Mouse (Mus musculus): ENCODE results near the gene Enpp5. TPM values are rescaled to one million over a fixed set of nuclear protein-coding genes. Genes with fewer than 3 reads are reported as not detected.

Gene Enpp5
- polyA plus RNA-seq, 1 experiment from 2014 or later = 17.1 TPM

DNA sequence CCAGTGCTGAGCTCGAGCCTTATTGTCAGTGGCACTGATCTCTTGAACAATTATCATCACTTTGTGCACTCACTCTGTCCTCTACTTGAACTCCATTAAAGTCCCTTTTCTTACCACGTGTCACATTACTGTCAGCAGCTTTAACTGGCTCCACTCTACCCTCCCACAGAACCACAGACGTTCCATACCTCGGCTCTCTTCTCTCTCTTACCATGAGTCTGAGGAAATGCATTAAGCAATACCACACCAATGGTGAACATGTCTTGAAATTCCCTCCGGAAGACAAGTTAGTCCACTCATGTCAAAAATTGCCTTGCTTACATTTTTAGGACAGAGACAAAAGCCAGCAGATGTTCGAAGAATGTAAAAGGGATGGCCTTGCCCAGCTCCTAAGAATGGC, 9.7 kb upstream of the Enpp5 start:
- DNase-seq (ENCODE audit: low spot score) = no peak
- no peak overlapping the region for H3K27ac ChIP-seq
- 77% methylated on average over 6 of the region's 6 CpGs for WGBS
- no peaks in the 10 kb centered on the region for H3K27me3 ChIP-seq (ENCODE audit: insufficient read depth, poor library complexity, severe bottlenecking)
- H3K4me3 ChIP-seq = no peak overlapping the region
- no peaks in the 10 kb centered on the region for H3K9me3 ChIP-seq
- H3K36me3 ChIP-seq = no peaks in the 10 kb centered on the region
- no peaks in the 10 kb centered on the region for H3K4me1 ChIP-seq (replicated peaks)

DNA sequence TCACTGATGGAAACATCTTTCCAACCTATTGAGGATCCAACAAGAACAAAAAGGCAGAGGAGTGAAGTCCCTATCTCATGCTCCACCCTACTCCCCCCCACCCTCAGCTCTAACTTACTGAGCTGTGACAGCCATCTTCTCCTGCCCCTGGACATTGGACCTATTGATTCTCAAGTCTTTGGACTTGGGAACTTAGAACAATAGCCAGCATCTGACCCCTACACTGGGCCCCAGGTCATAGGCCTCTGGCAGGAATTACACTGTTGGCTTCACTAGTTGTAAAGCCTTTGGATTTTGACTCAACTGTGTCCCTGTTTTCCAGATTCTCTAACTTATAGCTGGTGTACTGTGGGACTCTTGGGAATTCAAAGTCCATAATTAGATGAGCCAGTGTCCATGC, 6.9 kb upstream of the Enpp5 start:
- Histone ChIP-seq H3K36me3 (no peaks in the 10 kb centered on the region), H3K27me3 (ENCODE audit: insufficient read depth, poor library complexity, severe bottlenecking) (no peaks in the 10 kb centered on the region), H3K4me1 (replicated peaks) (no peaks in the 10 kb centered on the region), H3K27ac (no peak overlapping the region), H3K9me3 (no peaks in the 10 kb centered on the region), H3K4me3 (no peak overlapping the region)
- DNase-seq (ENCODE audit: low spot score) = no peak

DNA sequence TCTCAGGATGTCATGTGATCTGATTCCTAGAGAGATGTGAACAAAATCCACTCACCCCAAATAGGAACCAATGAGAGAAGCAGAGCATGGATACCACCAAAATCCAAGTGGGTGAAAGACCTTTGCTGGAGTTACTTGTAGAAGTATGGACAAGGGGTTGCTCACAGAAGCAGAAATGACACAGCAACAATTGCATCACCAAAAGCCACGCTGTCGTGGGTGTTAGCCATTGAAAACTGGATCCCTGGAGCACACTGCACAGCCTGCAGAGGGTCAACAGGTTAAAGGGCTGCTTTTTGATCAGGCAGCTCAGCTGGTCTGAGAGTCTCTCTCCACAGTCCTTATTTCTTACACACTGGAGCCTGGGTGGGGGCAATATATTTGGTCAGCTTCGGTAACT, 3.0 kb upstream of the Enpp5 start:
- peaks cover 9% of the 10 kb centered on the region for H3K4me1 ChIP-seq (replicated peaks)
- H3K36me3 ChIP-seq = no peaks in the 10 kb centered on the region
- peaks cover 9% of the 10 kb centered on the region; the same call in 1 of the 2 replicates for H3K27me3 ChIP-seq (ENCODE audit: insufficient read depth, poor library complexity, severe bottlenecking)
- H3K27ac ChIP-seq = no peak overlapping the region
- WGBS = 73% methylated on average over 3 of the region's 3 CpGs
- DNase-seq (ENCODE audit: low spot score) = no peak
- H3K9me3 ChIP-seq = no peaks in the 10 kb centered on the region
- H3K4me3 ChIP-seq = no peak overlapping the region

DNA sequence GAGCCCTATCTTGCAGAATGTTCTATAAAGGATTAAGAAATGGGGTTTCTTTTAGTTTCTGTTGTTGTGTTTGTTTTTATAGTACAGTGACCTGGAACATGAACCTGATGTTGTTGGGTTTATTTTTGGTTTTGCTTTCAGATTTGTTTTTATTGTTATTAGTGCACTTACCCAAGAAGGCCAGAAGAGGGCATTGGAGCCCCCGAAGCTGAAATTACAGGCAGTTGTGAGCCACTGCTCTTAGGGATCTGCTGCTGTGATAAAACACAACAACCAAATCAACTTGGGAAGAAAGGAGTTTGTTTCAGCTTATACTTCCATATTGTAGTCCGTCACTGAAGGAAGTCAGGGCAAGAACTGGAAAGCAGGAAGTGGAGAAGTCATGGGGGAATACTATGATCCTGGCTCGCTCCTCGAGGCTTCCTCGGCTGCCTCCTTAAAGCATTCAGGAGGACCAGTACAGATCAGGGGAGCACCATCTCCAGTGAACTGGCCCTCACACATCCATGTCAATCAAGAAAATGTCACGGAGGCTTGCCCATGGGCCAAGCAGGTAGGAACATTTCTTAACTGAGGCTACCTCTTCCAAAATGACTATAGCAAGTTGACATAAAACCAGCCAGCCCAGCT, 2.4 kb upstream of the Enpp5 start:
- no peak for DNase-seq (ENCODE audit: low spot score)
- H3K9me3 ChIP-seq = no peaks in the 10 kb centered on the region
- H3K4me1 ChIP-seq (replicated peaks) = peaks cover 9% of the 10 kb centered on the region
- H3K36me3 ChIP-seq = peaks cover 4% of the 10 kb centered on the region; the same call in 1 of the 2 replicates
- 63% methylated on average over 6 of the region's 6 CpGs for WGBS
- no peak overlapping the region for H3K4me3 ChIP-seq
- no peak overlapping the region for H3K27ac ChIP-seq
- H3K27me3 ChIP-seq (ENCODE audit: insufficient read depth, poor library complexity, severe bottlenecking) = peaks cover 9% of the 10 kb centered on the region; the same call in 1 of the 2 replicates

DNA sequence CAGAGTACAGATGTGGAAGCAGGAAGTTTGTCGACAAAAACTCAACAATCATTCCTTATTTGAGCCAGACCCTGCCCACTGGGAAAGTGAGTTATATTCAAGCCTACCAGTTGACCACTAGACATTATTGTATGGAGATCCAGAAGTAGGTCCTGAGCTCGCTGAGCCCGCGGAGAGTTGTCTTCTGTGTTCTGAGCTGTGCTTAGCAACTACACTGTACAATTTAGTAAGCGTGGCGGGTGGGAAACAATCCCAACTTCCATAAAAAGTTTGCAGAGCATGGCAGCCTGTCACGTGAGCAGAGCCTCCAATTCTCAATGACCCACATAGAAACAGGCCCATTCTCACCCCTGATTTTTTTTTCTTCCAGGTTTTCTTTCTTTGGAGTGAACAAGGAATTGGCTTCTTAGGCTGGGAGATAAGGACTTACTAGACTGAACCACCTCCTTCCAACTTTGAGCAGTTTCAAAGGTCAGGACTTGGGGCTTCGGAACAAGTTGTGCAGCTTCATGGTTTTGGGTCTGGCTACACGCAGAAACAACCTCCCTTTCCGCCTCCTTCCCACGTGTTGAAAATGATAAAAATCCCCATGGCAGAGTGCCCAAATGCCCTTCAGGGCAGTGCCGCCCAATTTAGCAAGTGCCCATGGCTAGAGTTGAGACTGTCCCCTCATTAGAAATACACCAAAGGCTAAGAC, 1.3 kb upstream of the Enpp5 start:
- Histone ChIP-seq H3K4me1 (replicated peaks) (peaks cover 9% of the 10 kb centered on the region), H3K4me3 (no peak overlapping the region), H3K9me3 (no peaks in the 10 kb centered on the region), H3K36me3 (peaks cover 10% of the 10 kb centered on the region; the same call in 1 of the 2 replicates), H3K27me3 (ENCODE audit: insufficient read depth, poor library complexity, severe bottlenecking) (peaks cover 9% of the 10 kb centered on the region; the same call in 1 of the 2 replicates), H3K27ac (no peak overlapping the region)
- WGBS = 85% methylated on average over 12 of the region's 12 CpGs
- no peak for DNase-seq (ENCODE audit: low spot score)

DNA sequence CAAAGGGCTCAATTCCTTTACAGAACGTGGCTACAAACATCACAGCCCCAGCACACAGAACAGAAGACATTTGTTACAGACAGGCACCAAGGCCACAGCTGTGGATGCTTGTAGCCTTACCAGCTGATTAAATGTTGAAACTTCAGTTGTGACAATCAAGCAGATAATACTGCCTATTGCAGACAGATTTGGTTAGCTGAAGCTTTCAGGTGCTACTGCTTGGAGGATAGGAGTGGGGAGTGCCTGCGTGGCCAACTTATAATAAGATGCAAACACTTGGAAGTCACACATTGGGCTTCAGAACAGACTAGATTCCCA, 811 bp upstream of the Enpp5 start:
- no peak for DNase-seq (ENCODE audit: low spot score)
- no peak overlapping the region for H3K4me3 ChIP-seq
- 74% methylated on average over 2 of the region's 2 CpGs for WGBS
- H3K27ac ChIP-seq = no peak overlapping the region
- H3K36me3 ChIP-seq = peaks cover 10% of the 10 kb centered on the region; the same call in 1 of the 2 replicates
- H3K4me1 ChIP-seq (replicated peaks) = peaks cover 9% of the 10 kb centered on the region
- no peaks in the 10 kb centered on the region for H3K9me3 ChIP-seq
- peaks cover 9% of the 10 kb centered on the region; the same call in 1 of the 2 replicates for H3K27me3 ChIP-seq (ENCODE audit: insufficient read depth, poor library complexity, severe bottlenecking)

DNA sequence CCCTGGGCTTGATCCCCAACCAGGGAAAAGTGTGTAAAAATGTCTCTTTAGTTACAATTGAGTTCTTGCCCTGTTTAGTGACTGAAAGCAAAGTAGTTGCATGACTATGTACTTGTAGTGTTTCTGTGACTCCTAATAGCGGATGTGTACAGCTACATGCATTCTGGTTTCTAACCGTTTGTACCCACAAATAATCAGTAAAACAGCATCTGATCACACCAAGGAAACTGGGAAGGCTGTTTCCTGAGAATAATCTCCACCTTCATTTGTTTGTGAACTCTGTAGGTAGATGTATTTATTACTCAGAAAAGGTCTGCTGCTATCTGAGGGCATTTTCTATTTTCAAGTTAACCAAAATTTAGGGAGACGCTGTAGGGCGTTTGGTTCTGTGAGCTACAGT, 4.5 kb downstream of the Enpp5 start:
- peaks cover 9% of the 10 kb centered on the region for H3K4me1 ChIP-seq (replicated peaks)
- H3K9me3 ChIP-seq = no peaks in the 10 kb centered on the region
- H3K27me3 ChIP-seq (ENCODE audit: insufficient read depth, poor library complexity, severe bottlenecking) = no peaks in the 10 kb centered on the region
- no peak overlapping the region for H3K27ac ChIP-seq
- WGBS = 90% methylated on average over 4 of the region's 4 CpGs
- no peak for DNase-seq (ENCODE audit: low spot score)
- H3K36me3 ChIP-seq = peaks cover 10% of the 10 kb centered on the region; the same call in 1 of the 2 replicates
- no peak overlapping the region for H3K4me3 ChIP-seq

DNA sequence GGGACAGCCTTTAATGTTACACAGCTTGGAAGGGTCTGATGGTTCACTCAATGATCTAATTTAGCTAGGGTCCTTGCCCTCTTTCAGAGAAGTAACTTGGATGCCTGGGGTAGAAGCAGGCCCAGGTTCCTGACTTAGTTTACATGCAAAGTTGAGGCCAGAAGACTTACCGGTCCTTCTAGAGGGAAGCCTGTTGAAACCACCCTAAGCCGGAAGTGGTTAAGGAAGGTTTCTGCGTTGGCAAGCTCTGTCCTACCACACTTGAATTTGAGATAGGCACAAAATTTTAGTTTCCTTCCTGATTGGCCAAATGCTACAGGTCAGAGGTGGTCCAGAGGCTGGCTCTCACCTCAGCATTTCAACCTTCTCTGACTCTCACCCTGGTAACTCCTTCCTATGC, 9.6 kb downstream of the Enpp5 start:
- 91% methylated on average over 3 of the region's 3 CpGs for WGBS
- H3K36me3 ChIP-seq = no peaks in the 10 kb centered on the region
- no peaks in the 10 kb centered on the region for H3K9me3 ChIP-seq
- H3K27ac ChIP-seq = no peak overlapping the region
- H3K27me3 ChIP-seq (ENCODE audit: insufficient read depth, poor library complexity, severe bottlenecking) = no peaks in the 10 kb centered on the region
- no peaks in the 10 kb centered on the region for H3K4me1 ChIP-seq (replicated peaks)
- no peak for DNase-seq (ENCODE audit: low spot score)
- no peak overlapping the region for H3K4me3 ChIP-seq

DNA sequence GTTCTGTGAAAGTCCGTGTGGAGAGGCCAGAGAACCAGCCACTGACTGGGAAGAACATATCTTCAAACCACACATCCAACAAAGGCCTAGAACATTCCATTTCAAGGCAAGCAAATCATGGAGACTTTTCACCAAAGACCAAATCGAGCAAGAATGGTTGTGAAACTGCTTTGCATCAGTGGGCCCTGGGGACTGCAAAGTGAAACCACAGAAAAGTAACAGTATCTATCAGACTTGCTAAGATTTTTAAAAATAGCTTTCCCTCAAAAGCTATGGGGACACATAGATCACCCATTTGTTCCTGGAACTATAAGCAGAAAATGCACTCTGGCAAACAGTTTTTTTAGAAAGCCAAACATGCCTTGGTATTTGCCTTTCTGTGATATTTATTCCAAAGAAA, 12.3 kb downstream of the Enpp5 start:
- 75% methylated on average over 2 of the region's 2 CpGs for WGBS
- no peaks in the 10 kb centered on the region for H3K9me3 ChIP-seq
- H3K27me3 ChIP-seq (ENCODE audit: insufficient read depth, poor library complexity, severe bottlenecking) = no peaks in the 10 kb centered on the region
- no peaks in the 10 kb centered on the region for H3K36me3 ChIP-seq
- no peak overlapping the region for H3K4me3 ChIP-seq
- H3K27ac ChIP-seq = no peak overlapping the region
- DNase-seq (ENCODE audit: low spot score) = no peak
- no peaks in the 10 kb centered on the region for H3K4me1 ChIP-seq (replicated peaks)

DNA sequence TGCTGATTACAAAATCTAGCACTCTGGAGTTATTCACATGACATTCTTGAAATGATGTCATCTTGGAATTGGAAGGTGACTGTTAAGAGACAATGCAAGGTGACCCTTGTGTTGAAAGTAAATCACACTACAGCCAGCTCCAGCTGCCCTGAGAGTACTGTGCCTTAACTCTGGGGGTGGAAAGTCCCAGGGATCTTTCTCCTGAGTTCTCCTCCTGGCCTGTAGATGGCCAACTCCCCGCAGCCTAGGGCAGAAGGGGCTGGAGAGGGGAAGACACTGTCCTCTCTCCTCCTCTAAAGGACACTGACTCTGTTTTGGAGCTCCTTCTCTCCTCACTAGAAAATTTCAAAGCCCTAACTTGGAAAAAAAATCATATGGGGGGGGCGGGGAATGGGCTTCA, 12.9 kb downstream of the Enpp5 start:
- no peak for DNase-seq (ENCODE audit: low spot score)
- no peak overlapping the region for H3K4me3 ChIP-seq
- H3K36me3 ChIP-seq = no peaks in the 10 kb centered on the region
- H3K27ac ChIP-seq = no peak overlapping the region
- H3K9me3 ChIP-seq = no peaks in the 10 kb centered on the region
- 44% methylated on average over 2 of the region's 2 CpGs for WGBS
- H3K4me1 ChIP-seq (replicated peaks) = no peaks in the 10 kb centered on the region
- H3K27me3 ChIP-seq (ENCODE audit: insufficient read depth, poor library complexity, severe bottlenecking) = no peaks in the 10 kb centered on the region

DNA sequence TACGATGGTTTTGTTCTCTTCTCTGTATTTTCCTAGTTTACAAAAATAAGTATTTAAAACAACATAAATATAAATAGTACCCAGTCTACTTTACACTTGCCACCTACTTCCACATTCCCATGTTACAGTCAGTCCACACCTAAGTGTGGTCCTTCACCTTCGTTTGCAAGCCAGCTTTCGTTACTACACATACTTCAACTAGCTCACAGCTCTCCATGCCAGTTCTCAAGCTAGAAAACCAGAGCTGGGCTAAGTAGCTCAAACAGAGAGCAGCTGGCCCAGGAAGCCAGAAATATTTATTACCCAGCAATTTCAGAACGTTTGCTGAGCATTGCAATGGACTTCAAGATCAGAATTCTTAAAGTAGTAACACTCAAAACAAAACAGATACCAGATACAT, 21.9 kb downstream of the Enpp5 start:
- H3K9me3 ChIP-seq = no peaks in the 10 kb centered on the region
- peaks cover 24% of the 10 kb centered on the region for H3K27me3 ChIP-seq (ENCODE audit: insufficient read depth, poor library complexity, severe bottlenecking)

DNA sequence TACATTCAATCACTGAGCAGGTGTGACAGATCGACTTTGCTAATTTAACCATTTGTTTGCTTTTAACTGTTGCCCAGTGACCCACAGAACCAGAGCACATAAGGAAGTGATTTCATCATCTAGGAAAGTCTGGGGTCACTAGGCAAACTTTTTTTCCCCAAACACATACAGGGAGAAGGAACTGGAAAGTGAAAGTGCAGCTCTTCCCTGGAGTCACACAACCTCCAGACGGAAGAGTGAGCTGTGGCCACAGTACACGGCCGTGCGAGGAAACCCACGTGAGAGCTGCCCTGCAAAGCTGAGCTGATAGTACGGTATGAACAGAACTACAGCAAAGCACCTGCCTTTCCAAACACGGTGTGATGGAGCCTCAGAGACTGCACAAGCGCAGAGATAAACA, 22.3 kb downstream of the Enpp5 start:
- WGBS = 80% methylated on average over 9 of the region's 9 CpGs
- H3K27me3 ChIP-seq (ENCODE audit: insufficient read depth, poor library complexity, severe bottlenecking) = peaks cover 28% of the 10 kb centered on the region
- H3K27ac ChIP-seq = no peak overlapping the region

More for the DNA sequence above, 21.9 kb downstream of the Enpp5 start:
- H3K36me3 ChIP-seq = no peaks in the 10 kb centered on the region
- H3K4me3 ChIP-seq = no peak overlapping the region
- peaks cover 11% of the 10 kb centered on the region for H3K4me1 ChIP-seq (replicated peaks)
- no peak overlapping the region for H3K27ac ChIP-seq
- WGBS = 82% methylated on average over 4 of the region's 4 CpGs
- no peak for DNase-seq (ENCODE audit: low spot score)

DNA sequence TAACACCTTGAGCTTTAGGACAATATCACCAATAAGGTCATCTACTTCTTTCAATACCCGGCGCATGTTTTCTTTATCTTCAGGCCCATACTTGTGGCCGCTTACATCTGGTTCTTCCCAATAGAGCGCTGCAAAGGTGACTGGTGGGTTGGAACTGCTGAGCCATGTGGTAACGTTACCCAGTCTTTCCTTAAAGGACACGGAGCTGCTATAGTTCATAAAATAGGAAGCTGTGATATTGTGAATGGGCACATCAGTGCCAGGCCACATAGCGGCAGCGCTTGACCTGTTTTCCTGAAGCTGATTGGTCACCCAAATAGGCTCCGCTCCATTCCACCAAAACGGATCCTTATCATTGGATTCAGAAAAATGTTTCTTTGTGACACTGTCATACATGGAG, 23.3 kb downstream of the Enpp5 start:
- Histone ChIP-seq H3K27ac (no peak overlapping the region), H3K4me1 (replicated peaks) (peaks cover 16% of the 10 kb centered on the region), H3K36me3 (no peaks in the 10 kb centered on the region), H3K9me3 (no peaks in the 10 kb centered on the region), H3K4me3 (no peak overlapping the region), H3K27me3 (ENCODE audit: insufficient read depth, poor library complexity, severe bottlenecking) (peaks cover 38% of the 10 kb centered on the region)
- no peak for DNase-seq (ENCODE audit: low spot score)
- 94% methylated on average over 10 of the region's 10 CpGs for WGBS

More for the DNA sequence above, 22.3 kb downstream of the Enpp5 start:
- H3K36me3 ChIP-seq = no peaks in the 10 kb centered on the region
- peaks cover 15% of the 10 kb centered on the region for H3K4me1 ChIP-seq (replicated peaks)
- no peak overlapping the region for H3K4me3 ChIP-seq
- H3K9me3 ChIP-seq = no peaks in the 10 kb centered on the region
- DNase-seq (ENCODE audit: low spot score) = no peak
